Mouse (Mus musculus) spleen, adult 18-20 months (tissue): ENCODE results near the gene Etv2.

Experiments
- DNase-seq, 2 experiments: peaks; one replicate each; pipeline ENCODE4 v3.0.0; 2022; ENCODE audit warnings: mixed read lengths in 2 of 2

Etv2 gene

DNA sequence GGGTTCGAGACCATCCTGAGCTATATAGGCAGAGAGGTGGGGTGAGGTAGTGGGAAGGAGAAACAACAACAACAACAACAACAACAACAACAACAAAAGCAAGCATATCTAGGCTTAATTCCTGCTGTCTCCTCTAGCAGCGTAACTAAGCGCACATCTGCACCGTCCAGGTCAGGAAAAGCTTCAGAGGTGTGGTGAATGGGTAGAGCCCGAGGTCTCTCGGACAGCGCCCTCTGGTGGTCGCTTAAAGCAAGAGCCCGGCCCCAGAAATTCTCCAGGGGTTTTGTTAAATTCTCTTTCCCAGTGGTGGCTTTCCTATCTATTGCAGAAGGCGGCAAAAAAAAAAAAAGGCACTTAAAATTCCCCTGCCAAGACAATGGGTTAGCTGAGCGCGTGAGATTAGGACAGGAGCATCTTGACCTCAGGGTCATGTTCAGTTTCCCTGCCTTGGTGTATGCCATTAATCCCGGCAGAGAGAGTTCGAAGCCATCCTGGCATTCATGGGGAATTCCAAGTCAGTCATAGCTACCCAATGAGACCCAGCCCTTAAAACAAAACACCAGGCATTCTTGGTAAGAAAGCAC, 22.0 kb downstream of the Etv2 start:
- peak; percentile 34 to 66 for DNase-seq

DNA sequence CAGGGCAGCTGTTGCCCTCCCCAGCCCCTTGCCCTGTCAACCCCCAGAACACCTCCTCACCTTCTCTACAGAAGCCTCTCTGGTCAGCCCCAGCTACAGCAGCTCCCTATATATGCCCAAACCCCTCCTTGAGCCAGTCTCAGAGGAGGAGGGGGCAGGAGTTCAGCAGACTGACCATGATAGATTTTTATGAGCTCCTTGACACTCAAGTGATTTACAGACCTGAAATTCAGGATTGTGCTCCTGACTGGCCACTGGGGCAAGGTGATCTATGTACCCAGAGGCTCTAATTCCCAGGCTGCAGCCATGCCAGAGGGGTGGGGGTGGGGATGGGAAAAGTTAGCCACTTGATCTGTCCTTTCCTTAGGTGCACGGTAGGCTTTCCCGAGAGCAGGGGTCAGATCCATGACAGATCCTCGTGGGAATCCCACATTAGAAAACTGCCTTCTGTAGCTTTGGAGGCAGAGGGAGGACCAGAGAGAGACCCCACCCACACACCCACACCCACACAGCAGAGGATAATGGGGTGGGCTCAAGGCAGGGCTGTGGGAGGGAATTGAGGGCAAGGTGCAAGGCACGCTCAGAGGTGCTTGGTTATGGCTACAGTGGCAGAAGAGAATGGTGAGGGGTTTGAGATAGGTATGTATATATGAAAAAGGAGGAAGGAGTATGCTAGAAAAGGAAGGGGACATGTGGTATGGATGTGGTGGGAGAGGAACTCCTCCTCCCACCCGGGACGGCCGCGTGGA, 22.8 kb downstream of the Etv2 start, which contains the start of gene Upk1a:
TSS of gene Upk1a (minus strand) at position 194 of the 749 bp plus-strand sequence.
- DNase-seq, result no peak

DNA sequence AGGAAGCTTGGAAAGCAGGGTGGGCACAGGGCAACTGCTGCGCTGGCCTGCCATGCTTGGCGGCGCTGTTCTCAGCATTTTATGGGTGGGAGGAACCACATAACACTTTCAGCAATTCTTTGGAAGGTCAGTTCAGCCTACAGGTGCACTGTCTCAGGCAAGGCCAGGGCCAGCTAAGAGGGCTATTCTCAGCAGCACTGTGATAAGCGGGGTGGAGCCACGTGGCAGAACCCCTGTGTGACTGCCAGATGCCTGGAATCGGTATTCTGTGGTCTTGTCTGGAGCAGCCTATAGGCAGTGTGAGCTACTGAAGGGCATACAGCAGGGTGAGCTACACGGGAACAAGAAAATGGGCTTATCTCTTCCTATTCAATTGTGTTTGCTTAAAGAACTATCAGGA, 25.6 kb downstream of the Etv2 start:
- DNase-seq, result no peak

DNA sequence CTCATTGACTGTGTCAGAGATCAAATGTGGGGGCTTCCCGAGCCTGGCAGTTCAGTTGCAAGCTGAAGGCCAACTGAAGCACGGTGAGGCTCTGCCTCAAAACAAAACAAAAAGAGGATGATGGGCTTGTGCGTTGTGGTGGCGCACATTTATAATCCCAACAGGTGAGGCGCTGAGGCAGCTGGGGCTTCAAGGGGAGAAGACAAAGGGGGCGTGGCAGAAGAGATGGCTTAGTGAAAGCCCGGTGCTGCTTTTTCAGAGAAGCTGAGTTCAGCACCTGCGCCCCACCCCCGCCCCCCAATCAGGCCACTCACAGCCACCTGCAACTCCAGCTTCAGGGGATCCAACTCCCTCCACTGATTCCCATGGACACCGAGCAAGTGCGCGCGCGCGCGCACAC, 27.2 kb downstream of the Etv2 start:
- DNase-seq, result no peak

DNA sequence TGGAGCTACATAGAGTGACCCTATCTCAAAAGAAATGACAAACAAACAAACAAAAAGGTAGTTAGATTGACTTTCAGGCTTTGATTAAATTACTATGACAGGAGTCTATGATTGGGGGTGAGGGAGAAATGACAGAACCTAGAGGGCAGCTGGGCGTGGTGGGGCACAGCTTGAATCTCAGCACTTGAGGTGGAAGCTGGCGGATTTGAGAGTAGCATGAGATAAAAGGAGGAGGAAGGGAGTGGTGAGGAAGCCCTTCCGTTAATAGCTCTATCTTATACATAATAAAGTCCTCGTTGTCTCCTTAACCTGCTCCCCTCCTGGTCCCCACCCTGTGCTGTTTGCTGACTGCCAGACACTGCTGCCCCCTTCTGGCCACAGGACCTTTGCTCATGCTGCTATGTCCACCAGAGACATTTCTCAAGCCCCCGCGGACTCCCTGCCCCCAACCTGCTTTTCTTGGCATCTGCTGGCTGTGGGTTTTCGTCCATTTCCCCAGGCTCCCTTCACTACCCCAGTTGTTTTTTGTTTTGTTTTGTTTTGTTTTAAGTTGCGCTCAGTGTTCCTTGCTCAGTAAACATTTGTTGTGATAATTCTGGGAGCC, 27.8 kb downstream of the Etv2 start:
- peak; percentile 45 to 70 for DNase-seq

DNA sequence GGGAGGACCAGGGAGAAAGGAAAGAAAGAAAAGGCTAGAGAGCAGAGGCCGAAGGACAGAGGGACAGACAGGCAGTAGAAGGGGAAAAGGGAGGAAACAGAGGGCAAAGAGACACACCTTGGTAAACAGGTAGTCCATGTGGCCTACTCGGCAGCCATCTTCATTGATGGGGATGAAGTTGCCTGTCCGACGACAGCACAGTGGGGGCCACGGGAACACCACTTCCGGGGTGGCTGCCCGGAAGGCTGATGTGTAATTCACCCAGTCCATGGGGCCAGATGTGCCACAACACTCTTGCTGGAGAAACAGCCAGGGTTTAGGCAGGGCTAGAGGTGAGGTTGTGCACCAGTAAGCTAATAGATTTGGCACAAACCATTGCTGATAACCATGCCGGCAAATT, 30.7 kb downstream of the Etv2 start:
- no peak for DNase-seq

DNA sequence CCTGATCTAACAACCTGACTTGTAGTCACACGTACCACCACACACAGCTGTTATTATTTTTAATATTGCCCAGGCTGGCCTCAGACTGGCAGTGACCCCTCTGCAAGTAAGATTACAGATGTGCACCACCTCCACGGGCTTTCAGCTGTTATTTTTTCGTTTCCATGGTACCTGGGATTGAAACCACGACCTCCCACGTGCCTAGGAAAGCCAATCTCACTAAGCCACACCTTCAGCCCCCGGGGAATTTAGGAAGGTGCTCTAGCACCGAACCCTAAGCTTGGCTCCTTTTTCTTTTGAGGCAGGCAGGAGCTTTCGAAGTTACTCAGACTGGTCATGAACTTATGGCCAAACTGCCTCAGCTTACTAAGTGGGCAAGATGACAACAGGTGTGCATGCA, 31.2 kb downstream of the Etv2 start:
- no peak for DNase-seq

DNA sequence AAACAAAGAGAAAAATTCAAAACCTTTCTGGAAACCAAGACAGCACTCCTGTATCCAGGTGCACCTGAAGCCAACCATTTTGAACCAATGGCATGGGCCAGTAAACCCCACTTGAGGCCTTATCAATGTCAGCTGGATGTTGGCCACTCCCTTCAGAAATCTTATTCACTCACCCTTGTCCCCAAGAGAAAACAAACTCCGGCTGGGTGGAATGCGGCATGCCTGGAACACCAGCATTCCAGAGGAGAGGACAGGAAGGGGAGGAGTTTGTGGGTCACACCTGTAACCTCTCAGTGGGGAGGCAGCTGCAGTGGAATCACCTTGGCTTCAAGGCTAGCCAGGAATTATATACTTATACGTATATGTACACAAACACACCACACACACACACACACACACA, 33.1 kb downstream of the Etv2 start:
- no peak for DNase-seq

DNA sequence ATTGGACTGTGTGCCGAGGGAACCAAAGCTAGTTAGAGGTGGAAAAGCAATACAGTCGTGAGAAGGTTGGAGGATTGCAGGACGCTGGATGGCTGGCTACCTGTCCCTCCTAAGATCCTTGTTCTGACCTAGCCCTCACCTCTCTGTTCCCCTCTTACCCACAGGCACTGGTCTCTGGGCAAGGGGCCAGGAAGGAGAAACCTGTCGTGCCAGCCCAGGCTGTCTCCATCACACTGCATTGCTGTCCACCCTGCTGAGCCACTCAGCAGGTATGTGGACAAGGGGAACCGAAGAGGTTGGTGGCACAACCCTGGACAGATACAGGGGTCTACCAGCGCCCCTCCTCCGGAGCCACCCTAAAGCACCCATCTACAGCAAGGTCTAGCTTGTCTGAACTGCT, 35.0 kb downstream of the Etv2 start:
- no peak for DNase-seq

DNA sequence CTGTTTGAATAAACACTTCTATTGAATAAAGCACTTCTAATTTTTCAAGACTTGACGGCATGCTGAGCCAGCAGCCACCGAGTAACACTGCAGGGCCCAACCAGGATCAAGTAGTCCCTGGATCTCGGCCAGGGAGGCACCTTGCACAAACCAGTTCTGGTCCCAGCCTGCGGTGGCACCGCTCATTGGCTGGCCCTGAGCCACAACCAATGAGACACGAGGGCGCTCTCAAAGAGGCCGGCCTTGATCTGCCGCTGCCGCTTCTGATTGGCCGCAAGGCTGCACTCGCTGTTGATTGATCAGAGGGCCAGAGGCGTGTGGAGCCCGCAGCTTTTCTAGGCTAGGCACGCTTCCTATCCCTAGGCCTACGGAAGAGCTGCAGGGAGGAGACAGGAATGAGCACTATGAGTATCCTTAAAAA, 35.7 kb downstream of the Etv2 start:
- DNase-seq, result peak; percentile 33 to 38

DNA sequence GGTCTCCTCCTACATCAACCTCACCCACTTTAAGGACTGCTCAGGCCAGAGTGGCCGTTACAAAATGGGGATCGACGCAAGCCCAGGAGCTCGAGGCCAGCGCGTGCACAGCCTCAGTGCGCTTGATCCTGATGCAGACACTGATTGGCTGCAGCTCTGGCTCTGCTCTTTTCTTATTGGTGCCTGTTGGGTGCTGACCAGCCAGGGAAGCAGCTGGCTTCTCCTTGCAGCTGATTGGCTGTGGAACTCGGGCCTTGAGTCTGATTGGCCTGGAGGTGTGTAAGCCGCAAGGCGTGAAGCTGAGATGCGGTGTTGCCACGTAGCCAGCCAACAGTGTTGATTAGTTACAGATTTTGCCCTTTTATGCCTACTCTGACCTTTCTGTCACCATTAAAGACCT, 36.9 kb downstream of the Etv2 start, which contains the start of gene Zbtb32:
TSS of gene Zbtb32 (minus strand) at position 124 of the 400 bp plus-strand sequence.
- no peak for DNase-seq

DNA sequence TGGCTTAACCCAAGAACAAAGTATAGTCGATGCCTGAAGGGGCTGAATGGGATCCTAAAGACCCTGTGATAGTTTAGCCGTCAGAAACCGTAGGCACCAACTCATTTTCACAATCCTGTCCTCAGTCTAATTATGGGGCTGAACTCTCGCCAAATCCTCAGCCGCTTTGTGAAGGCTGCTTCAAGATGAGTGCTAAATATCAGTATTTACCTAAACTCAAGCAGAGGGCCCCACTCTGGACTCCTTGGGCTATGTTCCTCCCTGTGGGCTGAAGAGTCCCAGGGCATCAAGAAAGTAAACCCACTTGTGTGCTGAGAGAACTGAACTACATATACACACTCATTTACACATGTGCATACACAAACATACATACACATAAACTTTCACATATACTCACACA, 38.8 kb downstream of the Etv2 start:
- no peak for DNase-seq

DNA sequence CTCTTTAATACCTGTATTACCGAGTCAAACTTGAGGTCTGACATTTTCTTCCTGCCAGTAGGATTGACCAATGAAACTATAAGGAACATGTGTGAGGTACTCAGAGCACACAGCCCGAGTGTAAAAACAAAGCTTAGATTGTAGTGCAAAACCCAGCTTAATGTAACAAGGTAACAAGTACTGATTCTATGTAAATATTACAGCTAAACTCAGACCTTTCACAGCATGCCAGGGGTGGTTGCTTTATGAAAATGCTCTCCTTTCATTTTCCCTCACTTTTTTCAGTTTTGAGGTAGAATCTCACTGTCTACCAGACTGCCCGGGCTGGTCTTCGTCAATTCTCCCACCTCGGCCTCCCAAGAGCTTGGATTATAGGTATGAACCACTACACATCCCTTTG, 39.6 kb downstream of the Etv2 start:
- DNase-seq, result no peak

DNA sequence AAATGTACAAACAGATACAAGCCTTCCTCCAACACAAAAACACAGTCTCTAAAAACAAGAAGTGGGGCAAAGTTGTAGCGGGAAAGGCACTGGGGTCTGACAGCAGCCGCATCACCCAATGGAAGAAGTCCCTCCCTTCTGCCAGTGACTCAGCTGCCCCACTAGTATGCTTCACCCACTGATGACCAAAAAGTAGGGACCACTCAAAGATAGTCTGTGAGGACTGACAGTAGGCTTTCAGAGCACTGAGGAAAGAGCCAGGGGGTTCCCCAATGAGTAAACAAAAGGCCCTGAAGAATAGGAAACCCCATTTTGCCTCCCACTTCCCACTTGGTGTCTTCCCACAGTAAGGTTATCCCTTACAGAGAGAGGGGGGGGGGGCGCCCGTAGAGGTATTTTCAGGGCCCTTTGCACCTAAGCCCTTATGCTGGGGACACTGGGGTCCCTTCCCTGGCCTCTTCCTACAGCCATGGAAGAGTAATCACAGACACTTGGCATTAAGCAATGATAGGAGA, 41.1 kb downstream of the Etv2 start:
- DNase-seq, result no peak

DNA sequence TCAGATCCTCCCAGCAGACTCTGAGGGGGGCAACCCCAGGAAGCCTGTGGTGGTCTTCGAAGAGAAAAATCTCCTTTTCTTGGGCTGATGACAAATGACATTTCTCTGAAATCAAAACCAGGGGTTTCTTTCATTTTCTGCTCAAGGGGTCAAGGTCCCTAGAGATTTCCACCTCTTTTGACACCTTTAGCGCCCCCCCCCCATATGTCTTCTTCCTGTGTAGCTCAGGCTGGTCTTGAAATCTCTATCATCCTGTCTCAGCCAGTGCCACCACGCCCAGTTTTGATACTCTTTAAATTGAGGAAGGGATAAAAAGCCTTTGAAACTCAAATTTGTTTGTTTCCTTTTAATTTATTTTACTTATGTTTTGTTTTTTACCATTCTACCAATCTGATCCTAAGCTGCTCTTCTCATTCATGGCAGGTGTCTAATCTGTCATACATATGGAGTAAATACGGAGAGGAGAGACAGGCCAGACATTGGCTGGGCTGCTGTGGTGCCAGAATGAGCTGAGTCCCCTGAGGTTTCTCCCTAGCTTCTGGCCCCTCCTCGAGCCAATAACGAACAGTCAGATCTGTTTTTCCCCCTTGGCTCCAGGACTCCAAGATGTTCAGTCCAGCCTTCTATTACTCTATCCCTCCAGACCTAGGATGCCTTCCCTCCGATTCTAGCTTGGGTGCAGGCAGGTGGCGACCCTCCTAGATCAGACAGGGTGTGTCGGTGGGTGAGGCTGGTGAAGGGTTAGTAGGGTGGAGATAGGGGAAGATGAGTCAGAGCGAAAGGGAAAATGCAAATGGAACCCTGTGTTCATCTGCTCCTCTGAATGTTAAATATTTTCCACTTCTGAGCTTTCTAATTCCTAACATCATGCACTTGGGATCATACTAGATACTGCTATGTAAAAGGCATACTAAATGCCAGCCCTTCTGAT, 41.8 kb downstream of the Etv2 start:
- no peak for DNase-seq

DNA sequence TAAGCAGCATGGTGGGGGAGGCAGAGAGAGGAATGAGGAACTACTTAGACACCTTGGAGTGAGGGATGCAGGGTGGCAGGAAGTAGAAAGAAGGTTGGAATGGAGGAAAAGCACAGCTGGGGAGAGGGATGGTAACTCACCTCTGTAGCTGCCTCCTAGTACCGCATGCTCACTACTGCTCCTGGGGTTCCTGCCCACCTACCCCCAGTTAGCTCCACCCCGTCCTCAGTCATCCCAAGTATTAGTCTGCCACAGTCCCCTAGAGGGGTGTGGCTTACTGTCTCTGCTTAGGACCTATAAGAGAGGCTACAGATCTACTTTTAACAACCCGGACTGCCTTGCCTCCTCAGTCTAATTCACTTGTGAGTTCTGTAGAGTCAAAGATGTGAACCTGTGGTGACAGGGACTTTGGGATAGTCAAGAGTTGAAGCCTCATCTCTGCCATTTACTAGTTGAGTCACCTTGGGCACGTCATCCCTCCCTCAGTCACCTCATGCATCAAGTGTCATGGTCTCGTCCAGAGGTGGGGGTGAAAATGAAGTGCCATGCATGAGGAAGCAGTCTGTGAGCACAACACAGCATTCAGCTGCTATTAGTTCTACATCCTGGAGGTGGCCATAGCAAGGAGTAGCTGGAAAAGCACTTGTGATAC, 42.8 kb downstream of the Etv2 start:
- no peak for DNase-seq

DNA sequence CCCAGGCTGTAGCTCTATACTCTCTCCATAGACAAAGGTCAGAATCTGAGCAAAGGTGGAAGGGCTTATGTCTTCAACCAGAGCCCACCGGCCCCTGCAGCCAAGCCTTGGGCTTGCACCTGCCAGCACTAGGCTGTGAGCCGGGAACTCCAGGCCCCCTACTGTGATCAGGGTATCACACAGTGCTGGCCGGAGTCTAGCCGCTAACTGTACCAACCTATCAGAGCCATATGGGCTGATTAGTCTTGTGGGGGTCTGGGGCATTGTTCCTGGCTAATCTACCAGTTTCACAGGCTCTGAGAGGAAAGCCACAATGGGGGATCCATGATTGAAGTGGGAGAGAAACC, 44.1 kb downstream of the Etv2 start:
- no peak for DNase-seq

DNA sequence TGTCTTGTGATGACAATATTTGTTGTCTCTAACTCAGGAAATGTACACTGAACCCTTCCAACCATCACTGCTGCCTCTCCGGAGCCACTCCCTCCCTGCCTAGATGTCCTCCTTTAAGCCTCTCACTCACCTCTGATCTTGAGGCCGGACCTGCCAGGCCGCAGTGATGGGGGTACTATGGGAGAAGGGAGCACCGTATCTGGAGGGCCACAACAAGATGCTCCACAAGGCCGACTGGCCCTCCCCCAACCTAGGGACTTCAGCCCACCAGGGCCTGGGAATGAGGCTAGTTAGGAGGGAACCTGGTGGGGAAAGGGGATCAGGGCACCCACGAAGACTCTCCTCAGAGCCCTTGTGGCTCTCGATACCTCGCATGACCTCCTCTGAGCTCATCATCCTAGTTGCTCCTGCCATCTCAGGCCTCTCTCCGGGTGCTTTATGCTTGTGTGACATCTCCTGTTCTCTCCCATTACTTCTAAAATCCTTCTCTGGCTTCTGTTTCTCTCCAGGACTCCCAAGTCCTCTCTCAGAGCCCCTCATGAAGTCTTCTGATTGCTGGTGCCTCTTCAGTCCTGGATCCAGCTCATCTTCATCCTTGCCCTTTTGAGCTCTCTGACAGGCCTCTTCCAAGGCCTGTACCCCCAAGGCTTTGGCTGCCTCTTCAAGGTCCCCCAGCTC, 44.6 kb downstream of the Etv2 start:
- no peak for DNase-seq

DNA sequence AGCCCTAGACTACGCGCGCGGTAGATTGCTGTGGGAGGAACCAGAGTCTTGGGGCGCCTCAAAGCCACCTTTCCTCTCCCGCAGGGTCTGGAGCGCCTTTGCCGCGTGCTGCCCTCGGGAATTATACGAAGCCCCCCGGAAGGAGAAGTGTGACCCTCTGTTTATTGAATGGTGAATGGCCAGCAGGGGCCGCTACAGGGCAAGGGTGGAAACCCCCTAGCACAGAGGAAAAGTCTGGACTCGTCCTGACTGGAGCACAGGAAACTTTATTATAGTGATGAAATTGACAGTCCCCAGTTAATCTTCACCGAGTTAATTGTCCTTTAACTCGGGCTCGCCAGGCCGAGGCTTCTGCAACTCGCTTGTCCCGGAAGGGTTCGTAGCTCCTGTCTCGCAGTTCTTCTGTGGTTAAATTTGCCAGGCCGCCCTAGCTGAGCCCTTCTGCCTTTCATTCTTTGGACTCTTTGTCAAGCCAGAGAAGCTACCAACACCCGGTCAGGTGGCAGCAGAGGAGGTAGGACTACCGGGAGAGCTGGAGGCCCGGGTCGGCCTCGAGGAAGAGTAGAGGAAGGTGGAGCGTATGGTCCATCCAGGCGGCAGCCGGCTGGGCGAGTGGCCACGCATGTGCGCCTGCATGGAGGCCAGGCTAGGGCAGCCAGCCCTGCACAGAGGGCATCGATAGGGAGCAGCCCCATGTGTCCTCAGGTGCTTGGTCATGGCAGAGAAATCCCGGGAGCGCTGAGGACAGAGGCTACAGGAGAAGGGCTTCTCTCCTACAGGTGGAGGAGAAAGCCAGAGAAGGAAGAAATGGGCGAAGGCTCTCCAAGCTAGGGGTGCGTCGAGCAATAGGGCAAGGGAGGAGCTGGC, 46.0 kb downstream of the Etv2 start:
- DNase-seq, result peak; percentile 66 to 87

DNA sequence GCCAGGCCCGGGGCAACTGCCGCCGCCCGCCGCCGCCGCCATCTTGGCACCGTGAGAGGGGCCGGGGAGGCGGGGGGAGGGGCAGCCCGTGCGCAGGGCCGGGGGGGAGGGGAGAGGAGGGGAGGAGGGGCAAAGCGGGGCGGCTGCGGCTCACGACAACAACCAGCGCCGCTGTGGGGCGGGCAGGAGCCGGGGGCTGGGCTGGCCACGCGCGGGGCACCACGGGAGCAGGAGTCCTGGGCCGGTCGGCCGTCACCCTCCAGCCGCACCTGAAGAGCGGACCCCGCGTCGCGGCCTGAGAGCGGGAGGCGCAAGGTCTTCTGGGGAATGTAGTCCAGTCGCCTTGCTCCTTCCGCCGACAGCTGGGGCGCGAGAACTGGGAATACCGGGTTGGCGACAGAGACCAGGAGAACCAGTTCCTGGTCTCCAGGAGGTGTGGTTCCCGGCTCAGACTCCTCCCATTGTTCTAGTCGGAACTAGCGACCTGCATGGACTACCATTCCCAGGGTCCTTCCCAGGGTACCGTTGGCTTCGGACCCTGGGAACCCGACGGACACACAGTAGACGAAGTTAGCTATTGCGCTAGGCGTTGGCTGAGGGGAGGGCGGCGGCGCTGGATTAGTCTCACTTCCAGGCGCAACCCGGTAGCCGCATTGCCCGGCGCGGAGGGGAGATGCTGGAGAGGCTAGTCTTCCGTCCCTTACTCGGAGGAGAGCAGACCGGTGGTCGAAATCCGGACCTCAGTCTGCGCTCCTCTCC, 46.8 kb downstream of the Etv2 start, which contains the start of gene Kmt2b:
TSS of gene Kmt2b (minus strand) at position 51 of the 759 bp plus-strand sequence.
- DNase-seq, result peak; percentile 89 to 95
